9 mouse cellular contexts compared by ENCODE assay signal in genomic region chr1:185364183-185364540, GRCm38 (mm10). TPM values are rescaled to one million over a fixed set of nuclear protein-coding genes. Genes with fewer than 3 reads are reported as not detected.
DNase-seq lines count a peak whose midpoint lies in the region; ATAC-seq and TF ChIP-seq lines count a peak whose summit lies in the region.
"Had no signal": no experiment of that assay in that cellular context is flagged by ENCODE, and none has a peak within 500 bp of the region (broad histone marks: within the 10 kb centered on the region; RNA-seq: fewer than 3 reads in every experiment).

No protein-coding gene starts in this region.

- peaks cover 4% of the 10 kb centered on the region; the same call in 1 of the 2 replicates for H3K4me1 ChIP-seq in cerebellum, adult 2 months (ENCODE audit: control insufficient read depth, insufficient read depth, low read length)
- peaks cover 36% of the 10 kb centered on the region for H3K4me1 ChIP-seq in megakaryocyte, embryonic 14.5 days
- H3K4me1 ChIP-seq in liver, embryonic 11.5 days (replicated peaks; ENCODE audit: control insufficient read depth, insufficient read depth, low read length), result peaks cover 12% of the 10 kb centered on the region
- 0 out of 2 replicates have a peak, but pooled peaks cover 2% of the 10 kb centered on the region for H3K4me1 ChIP-seq in stomach, postnatal 0 days (replicated peaks; ENCODE audit: control insufficient read depth, insufficient read depth)

- H3K27me3 ChIP-seq in cerebellum, adult 2 months (ENCODE audit: control insufficient read depth, insufficient read depth, low read length), result no peaks in the 10 kb centered on the region
- no peaks in the 10 kb centered on the region for H3K27me3 ChIP-seq in megakaryocyte, embryonic 14.5 days (replicated peaks)
- no peaks in the 10 kb centered on the region for H3K27me3 ChIP-seq in liver, embryonic 11.5 days (replicated peaks; ENCODE audit: control insufficient read depth, insufficient read depth, low read length)
- H3K27me3 ChIP-seq in stomach, postnatal 0 days (ENCODE audit: control insufficient read depth, insufficient read depth, low read length), result no peaks in the 10 kb centered on the region

- WGBS in cerebellum, adult 2 months, result 14% methylated on average over 6 of the region's 6 CpGs
- WGBS in liver, embryonic 11.5 days, result 38% methylated on average over 6 of the region's 6 CpGs
- WGBS in stomach, postnatal 0 days, result 31% methylated on average over 6 of the region's 6 CpGs

- H3K36me3 ChIP-seq in megakaryocyte, embryonic 14.5 days (replicated peaks; ENCODE audit: low read length), result peaks cover 11% of the 10 kb centered on the region
- H3K36me3 ChIP-seq in liver, embryonic 11.5 days (ENCODE audit: control insufficient read depth, insufficient read depth, low read length), result 0 out of 2 replicates have a peak, but pooled peaks cover 2% of the 10 kb centered on the region
- H3K36me3 ChIP-seq in stomach, postnatal 0 days (ENCODE audit: control insufficient read depth, insufficient read depth, low read length), result no peaks in the 10 kb centered on the region

- no peak for TF ChIP-seq EP300 in stomach, postnatal 0 days (optimal IDR thresholded peaks at IDR 0.05)

- ATAC-seq in cerebellum, adult (ENCODE audit: insufficient number of reproducible peaks, low FRiP score, low TSS enrichment), result no peak
- no peak for ATAC-seq in megakaryocyte, adult 5-6 weeks (ENCODE audit: poor library complexity, severe bottlenecking)
- no peak for ATAC-seq in liver, embryonic 11.5 days (replicated peaks; ENCODE audit: low FRiP score)
- no peak for ATAC-seq in stomach, postnatal 0 days (ENCODE audit: low FRiP score, low TSS enrichment)

- peak overlapping the region; percentile 88 for H3K4me2 ChIP-seq in liver, embryonic 11.5 days
- peak overlapping the region; percentile 77 for H3K4me2 ChIP-seq in stomach, postnatal 0 days (replicated peaks; ENCODE audit: low read depth)

- TF ChIP-seq CTCF in cerebellum, adult 2 months (IDR thresholded peaks at IDR 0.05; ENCODE audit: borderline replicate concordance, insufficient read depth, low read depth, low read length), result no peak
- TF ChIP-seq CTCF in stomach, postnatal 0 days (IDR thresholded peaks at IDR 0.05; ENCODE audit: low read depth), result no peak

- DNase-seq in cerebellum, adult 2 months, result no peak
- DNase-seq in liver, embryonic 11.5 days (ENCODE audit: low spot score), result no peak
- no peak for DNase-seq in stomach, postnatal 0 days (ENCODE audit: low spot score)
- DNase-seq in spleen, adult 12 weeks (ENCODE audit: low spot score), result no peak
- DNase-seq in cerebellum, postnatal 25 days, result no peak
- DNase-seq: thymus, adult 2 months had no signal

- H3K9ac ChIP-seq in liver, embryonic 11.5 days (ENCODE audit: low read depth, low read length), result peak overlapping the region; percentile 95
- H3K9ac ChIP-seq in stomach, postnatal 0 days (ENCODE audit: low read length), result peak overlapping the region; percentile 95

- no peak overlapping the region for H3K27ac ChIP-seq in cerebellum, adult 2 months (ENCODE audit: insufficient read depth, low read length)
- H3K27ac ChIP-seq in liver, embryonic 11.5 days (ENCODE audit: low read depth, low read length), result no peak overlapping the region
- no peak overlapping the region for H3K27ac ChIP-seq in stomach, postnatal 0 days (replicated peaks)

- H3K9me3 ChIP-seq in megakaryocyte, embryonic 14.5 days, result no peaks in the 10 kb centered on the region
- no peaks in the 10 kb centered on the region for H3K9me3 ChIP-seq in liver, embryonic 11.5 days (ENCODE audit: control insufficient read depth, low read length)
- H3K9me3 ChIP-seq in stomach, postnatal 0 days (ENCODE audit: control insufficient read depth, low read length), result no peaks in the 10 kb centered on the region

- peak overlapping the region; percentile 76 for H3K4me3 ChIP-seq in cerebellum, adult 2 months (replicated peaks; ENCODE audit: insufficient read depth, low read depth, low read length)
- peak overlapping the region; percentile 99 for H3K4me3 ChIP-seq in megakaryocyte, embryonic 14.5 days (replicated peaks)
- peak overlapping the region; percentile 91 for H3K4me3 ChIP-seq in liver, embryonic 11.5 days (ENCODE audit: low read depth, low read length)
- peak overlapping the region; percentile 99 for H3K4me3 ChIP-seq in stomach, postnatal 0 days (ENCODE audit: low read depth, low read length)

- no peak for TF ChIP-seq POLR2A in cerebellum, adult 2 months (IDR thresholded peaks at IDR 0.05; ENCODE audit: borderline replicate concordance, insufficient read depth, low read length)

RNA-seq across cellular contexts. Expression of gene Eprs, which starts 1.3 kb away (rescaled TPM):
- 40.4 and 42.0 TPM in 2 replicates for polyA plus RNA-seq in cerebellum, adult 2 months (2012; rRNA removed)
- 0.44 and 5.8 TPM in 2 replicates for polyA plus RNA-seq in megakaryocyte, embryonic 14.5 days (2012; ENCODE audit: insufficient read depth, low replicate concordance)
- total RNA-seq in megakaryocyte, adult 5-6 weeks (2015), result 31.7 and 33.6 TPM in 2 replicates
- total RNA-seq in megakaryocyte, adult 5-6 weeks (2017), result 68.0 and 69.3 TPM in 2 replicates
- 180 and 202 TPM in 2 replicates for polyA plus RNA-seq in liver, embryonic 11.5 days (2014; fragmentation: Nextera tagmentation; extraction: Ambion mirVana)
- polyA plus RNA-seq in stomach, postnatal 0 days (2015; fragmentation: Nextera tagmentation; extraction: Ambion mirVana), result 58.0 and 68.5 TPM in 2 replicates

RNA-seq across cellular contexts. Expression of gene Bpnt1, which starts 32.2 kb away (rescaled TPM):
- 114 and 115 TPM in 2 replicates for polyA plus RNA-seq in cerebellum, adult 2 months (2012; rRNA removed)
- 9.7 TPM in 1 of 2 replicates, not detected in the other for polyA plus RNA-seq in megakaryocyte, embryonic 14.5 days (2012; ENCODE audit: insufficient read depth, low replicate concordance)
- total RNA-seq in megakaryocyte, adult 5-6 weeks (2015), result 8.4 and 9.8 TPM in 2 replicates
- total RNA-seq in megakaryocyte, adult 5-6 weeks (2017), result 19.4 and 29.0 TPM in 2 replicates
- 28.4 and 29.4 TPM in 2 replicates for polyA plus RNA-seq in liver, embryonic 11.5 days (2014; fragmentation: Nextera tagmentation; extraction: Ambion mirVana)
- 61.8 and 64.0 TPM in 2 replicates for polyA plus RNA-seq in stomach, postnatal 0 days (2015; fragmentation: Nextera tagmentation; extraction: Ambion mirVana)

RNA-seq across cellular contexts. Expression of gene Iars2, which starts 35.0 kb away (rescaled TPM):
- polyA plus RNA-seq in cerebellum, adult 2 months (2012; rRNA removed), result 27.2 and 27.6 TPM in 2 replicates
- polyA plus RNA-seq in megakaryocyte, embryonic 14.5 days (2012; ENCODE audit: insufficient read depth, low replicate concordance), result 0.68 and 1.9 TPM in 2 replicates
- 20.7 and 23.0 TPM in 2 replicates for total RNA-seq in megakaryocyte, adult 5-6 weeks (2015)
- 26.4 and 27.6 TPM in 2 replicates for total RNA-seq in megakaryocyte, adult 5-6 weeks (2017)
- polyA plus RNA-seq in liver, embryonic 11.5 days (2014; fragmentation: Nextera tagmentation; extraction: Ambion mirVana), result 41.0 and 49.6 TPM in 2 replicates
- 25.5 and 26.6 TPM in 2 replicates for polyA plus RNA-seq in stomach, postnatal 0 days (2015; fragmentation: Nextera tagmentation; extraction: Ambion mirVana)
